Mouse (Mus musculus) urinary bladder, adult 18-20 months (tissue): ENCODE measurements at regions not wholly inside any gene's neighbourhood (a gene's known extent, or its start where the extent isn't known, plus 50 kb on each side); places are given as distances from the start of the nearest gene placed in this dataset.

Experiments
- DNase-seq, 2 experiments: peaks; one replicate each; pipeline ENCODE4 v3.0.0; 2022; ENCODE audit warnings: low spot score in 2 of 2, mixed read lengths in 2 of 2

GRCm38 (mm10) chr16:42681196-42681595, 194.5 kb upstream of the Zbtb20 start:
- no peak for DNase-seq

- DNase-seq = no peak
These were observed 198.5 kb upstream of the Zbtb20 start for GRCm38 (mm10) chr16:42677211-42677610.

- DNase-seq = no peak
These were observed 199.1 kb upstream of the Zbtb20 start for GRCm38 (mm10) chr16:42676406-42677075.

- no peak for DNase-seq
These were observed 200.7 kb upstream of the Zbtb20 start for GRCm38 (mm10) chr16:42675031-42675430.

GRCm38 (mm10) chr16:42666601-42667000, 209.1 kb upstream of the Zbtb20 start:
- DNase-seq = no peak

GRCm38 (mm10) chr16:42651904-42652732, 223.6 kb upstream of the Zbtb20 start:
- no peak for DNase-seq

- DNase-seq = no peak
These were observed 225.9 kb upstream of the Zbtb20 start for GRCm38 (mm10) chr16:42649767-42650166.

GRCm38 (mm10) chr16:42648531-42649142, 227.0 kb upstream of the Zbtb20 start:
- DNase-seq = no peak

GRCm38 (mm10) chr16:42647762-42648161, 227.9 kb upstream of the Zbtb20 start:
- no peak for DNase-seq

GRCm38 (mm10) chr16:42635766-42636165, 239.9 kb upstream of the Zbtb20 start:
- DNase-seq = no peak

GRCm38 (mm10) chr16:42627675-42628074, 248.0 kb upstream of the Zbtb20 start:
- DNase-seq = no peak

- DNase-seq = no peak
These were observed 259.8 kb upstream of the Zbtb20 start for GRCm38 (mm10) chr16:42615920-42616319.

- DNase-seq = no peak
These were observed 263.7 kb upstream of the Zbtb20 start for GRCm38 (mm10) chr16:42612011-42612410.

GRCm38 (mm10) chr16:42608336-42608735, 267.3 kb upstream of the Zbtb20 start:
- DNase-seq = no peak

- no peak for DNase-seq
These were observed 251.9 kb upstream of the Gap43 start for GRCm38 (mm10) chr16:42592321-42592720.

- no peak for DNase-seq
These were observed 251.1 kb upstream of the Gap43 start for GRCm38 (mm10) chr16:42591530-42591929.

GRCm38 (mm10) chr16:42586196-42586595, 245.7 kb upstream of the Gap43 start:
- no peak for DNase-seq

- no peak for DNase-seq
These were observed 235.1 kb upstream of the Gap43 start for GRCm38 (mm10) chr16:42575517-42575946.

GRCm38 (mm10) chr16:42574978-42575377, 234.5 kb upstream of the Gap43 start:
- no peak for DNase-seq

- no peak for DNase-seq
These were observed 230.0 kb upstream of the Gap43 start for GRCm38 (mm10) chr16:42570246-42570996.

GRCm38 (mm10) chr16:42569335-42569734, 228.9 kb upstream of the Gap43 start:
- no peak for DNase-seq

GRCm38 (mm10) chr16:42549591-42549990, 209.1 kb upstream of the Gap43 start:
- DNase-seq = no peak
